Mouse (Mus musculus) stomach, embryonic 16.5 days (tissue): ENCODE results near the gene Cyb561d2. TPM values are rescaled to one million over a fixed set of nuclear protein-coding genes. Genes with fewer than 3 reads are reported as not detected.

Experiments used
- ATAC-seq: fragments of 200-750 bp; cut with Nextera tagmentation; 2 replicates; pipeline ENCODE4 v1.8.0; 2017; ENCODE audit warnings: moderate number of reproducible peaks, moderate TSS enrichment; ENCODE audit not compliant: insufficient read depth, low FRiP score
- H3K27ac ChIP-seq: fragments of 300-500 bp; sonication (generic); 2 replicates; pipeline ENCODE4 v1.5.1; 2014; ENCODE audit warnings: low read length
- H3K27me3 ChIP-seq: fragments of 300-500 bp; sonication (generic); 2 replicates; pipeline ENCODE4 v1.6.1; 2014; ENCODE audit warnings: low read length, control low read depth, mixed read lengths; ENCODE audit not compliant: control insufficient read depth, insufficient read depth
- H3K36me3 ChIP-seq: fragments of 300-500 bp; sonication (generic); 2 replicates; pipeline ENCODE4 v1.6.1; 2014; ENCODE audit warnings: low read length; ENCODE audit not compliant: control insufficient read depth, insufficient read depth
- H3K4me1 ChIP-seq: fragments of 300-500 bp; sonication (generic); 2 replicates; pipeline ENCODE4 v1.6.1; 2014; ENCODE audit warnings: low read length, control low read depth, mixed read lengths; ENCODE audit not compliant: control insufficient read depth, insufficient read depth
- H3K4me2 ChIP-seq: fragments of 300-500 bp; sonication (generic); 2 replicates; pipeline ENCODE4 v1.6.1; 2014; ENCODE audit warnings: low read depth, low read length, mixed read lengths
- H3K4me3 ChIP-seq: fragments of 300-500 bp; sonication (generic); replicated peaks from 2 replicates; pipeline ENCODE4 v1.5.1; 2014; ENCODE audit warnings: mild to moderate bottlenecking, low read length
- H3K9ac ChIP-seq: fragments of 300-500 bp; sonication (generic); 2 replicates; pipeline ENCODE4 v1.6.1; 2014; ENCODE audit warnings: low read length
- H3K9me3 ChIP-seq: fragments of 300-500 bp; sonication (generic); replicated peaks from 2 replicates; pipeline ENCODE4 v1.6.1; 2016; ENCODE audit warnings: low read length, control low read depth; ENCODE audit not compliant: control insufficient read depth
- WGBS: fragments of 180-500 bp; shearing (Covaris S2); extraction: QIAGEN DNeasy Blood & Tissue Kit; methylation state at CpG from one replicate; pipeline ENCODE4 v1.1.7; 2014; 5-methylcytosine and 5-hydroxymethylcytosine counted together
- polyA plus RNA-seq: library from polyadenylated mRNA; unstranded; fragments of >200 nt; fragmentation: Nextera tagmentation; extraction: Ambion mirVana; gene quantifications from 2 replicates; pipeline ENCODE4 v1.2.1, GENCODE M21; 2015

The Cyb561d2 gene
- polyA plus RNA-seq, 1 experiment from 2014 or later, result 27.4 TPM

DNA sequence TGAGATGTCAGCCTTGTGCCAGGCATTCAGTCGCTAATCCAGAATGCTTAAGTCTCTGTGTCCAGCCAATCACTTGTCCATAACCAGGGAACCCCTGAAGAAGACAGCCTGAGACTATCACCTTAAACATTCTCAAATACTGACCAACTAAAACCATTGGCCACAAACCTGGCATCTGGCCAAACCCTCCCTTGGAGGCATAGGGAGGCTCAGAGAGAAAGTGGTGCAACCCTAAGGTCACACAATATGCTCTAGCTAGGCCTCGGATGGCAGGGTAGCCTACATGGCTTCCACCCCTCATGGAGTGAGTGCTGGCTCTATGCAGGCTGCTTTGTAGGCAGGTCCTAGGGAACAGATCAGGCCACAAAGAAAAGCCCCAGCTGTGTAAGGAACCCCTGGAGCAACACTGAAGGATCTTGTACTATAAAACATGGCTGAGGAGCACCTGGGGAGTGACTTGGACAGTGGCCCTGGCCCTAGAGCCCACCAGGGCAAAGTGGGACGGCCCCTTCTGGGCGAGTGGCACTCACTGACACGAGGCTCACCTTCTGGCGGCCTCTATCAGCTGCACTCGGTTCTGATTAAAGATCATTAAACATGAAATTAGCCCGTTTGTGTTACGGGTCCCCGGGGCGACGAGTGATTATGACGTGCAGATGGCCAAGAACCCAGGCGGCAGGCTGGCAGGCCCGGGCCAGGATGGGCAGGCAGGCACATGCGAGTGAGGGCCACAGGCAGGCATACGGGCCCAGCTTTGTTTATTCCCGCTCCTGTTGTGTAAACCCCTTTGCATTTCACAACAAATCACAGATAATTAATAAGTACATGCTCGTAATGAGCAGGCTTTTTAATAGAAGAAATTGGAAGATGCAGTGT, 37.1 kb downstream of the Cyb561d2 start:
- Histone ChIP-seq H3K9ac (no peak overlapping the region), H3K4me3 (no peak overlapping the region), H3K9me3 (no peaks in the 10 kb centered on the region), H3K36me3 (no peaks in the 10 kb centered on the region), H3K4me1 (no peaks in the 10 kb centered on the region), H3K27me3 (no peaks in the 10 kb centered on the region), H3K27ac (no peak overlapping the region), H3K4me2 (no peak overlapping the region)
- no peak for ATAC-seq
- 76% methylated on average over 19 of the region's 19 CpGs for WGBS

DNA sequence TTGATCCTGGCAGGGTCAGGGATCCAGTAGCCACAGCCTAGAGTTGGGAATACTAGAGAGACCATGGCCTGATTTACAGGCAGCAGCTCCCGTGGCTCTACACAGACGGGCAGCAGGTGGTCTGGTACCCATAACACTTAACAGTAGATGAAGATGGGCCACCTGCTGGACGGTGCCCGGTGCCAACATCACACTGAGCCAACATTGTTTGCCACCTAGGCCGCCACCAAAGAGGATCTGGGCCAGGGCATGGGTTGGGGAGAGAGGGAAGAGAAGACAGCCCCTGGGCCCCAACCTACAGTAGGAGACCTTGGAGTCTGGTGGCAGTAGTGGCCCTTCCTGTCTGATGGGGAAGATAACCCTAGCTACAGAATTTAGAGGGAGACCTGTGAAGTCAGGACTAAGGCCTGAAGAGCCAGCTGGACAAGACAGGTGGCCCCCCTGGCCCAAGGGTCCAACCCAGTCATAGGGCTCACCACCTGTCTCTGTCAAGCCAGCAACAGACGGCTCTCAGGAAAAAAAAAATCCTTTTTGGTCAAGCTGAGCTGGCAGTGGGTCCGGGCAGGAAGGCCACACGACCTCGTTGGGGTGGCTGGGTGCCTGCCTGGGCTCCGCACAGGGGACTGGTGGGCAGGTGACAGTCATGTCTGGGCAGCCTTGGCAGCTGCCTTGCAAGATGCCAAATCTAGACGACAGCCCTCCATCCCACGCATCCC, 39.7 kb downstream of the Cyb561d2 start:
- no peak overlapping the region for H3K9ac ChIP-seq
- H3K4me3 ChIP-seq, result no peak overlapping the region
- ATAC-seq, result no peak
- H3K27me3 ChIP-seq, result no peaks in the 10 kb centered on the region
- 84% methylated on average over 12 of the region's 12 CpGs for WGBS
- no peak overlapping the region for H3K27ac ChIP-seq
- no peak overlapping the region for H3K4me2 ChIP-seq
- no peaks in the 10 kb centered on the region for H3K4me1 ChIP-seq
- no peaks in the 10 kb centered on the region for H3K9me3 ChIP-seq
- no peaks in the 10 kb centered on the region for H3K36me3 ChIP-seq

DNA sequence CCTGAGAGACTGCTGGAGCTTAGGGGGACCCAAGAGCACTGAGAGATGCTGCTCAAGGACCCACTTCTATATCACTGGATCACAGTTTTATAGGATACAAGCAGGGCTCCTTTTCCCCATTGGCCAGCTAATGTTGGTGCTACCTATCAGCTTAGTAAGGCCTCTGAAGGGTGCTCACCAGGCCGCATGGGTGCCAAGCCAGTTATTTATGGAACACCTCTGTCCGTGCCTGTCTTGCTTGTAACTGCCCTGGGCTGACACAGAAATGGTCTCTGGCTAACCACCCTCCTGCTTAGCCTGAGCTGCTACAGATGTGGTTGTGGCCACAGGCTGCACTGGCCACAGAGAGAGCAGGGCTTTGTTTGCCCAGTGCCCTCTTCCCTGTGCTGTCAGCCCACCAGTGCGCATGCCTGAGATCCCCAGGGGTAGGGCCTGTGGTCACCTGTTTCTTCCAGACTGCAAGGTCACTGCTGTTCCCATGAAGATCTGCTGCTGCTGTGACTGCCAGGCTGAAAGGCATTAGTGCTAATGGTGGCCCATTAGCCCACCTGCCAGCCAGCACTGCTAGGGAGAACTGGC, 41.2 kb downstream of the Cyb561d2 start:
- ATAC-seq, result no peak; the same call in 1 of the 2 replicates
- Histone ChIP-seq H3K4me1 (no peaks in the 10 kb centered on the region), H3K4me3 (no peak overlapping the region), H3K27me3 (no peaks in the 10 kb centered on the region), H3K36me3 (no peaks in the 10 kb centered on the region), H3K9me3 (no peaks in the 10 kb centered on the region), H3K27ac (no peak overlapping the region), H3K4me2 (no peak overlapping the region), H3K9ac (no peak overlapping the region)
- 83% methylated on average over 3 of the region's 3 CpGs for WGBS

DNA sequence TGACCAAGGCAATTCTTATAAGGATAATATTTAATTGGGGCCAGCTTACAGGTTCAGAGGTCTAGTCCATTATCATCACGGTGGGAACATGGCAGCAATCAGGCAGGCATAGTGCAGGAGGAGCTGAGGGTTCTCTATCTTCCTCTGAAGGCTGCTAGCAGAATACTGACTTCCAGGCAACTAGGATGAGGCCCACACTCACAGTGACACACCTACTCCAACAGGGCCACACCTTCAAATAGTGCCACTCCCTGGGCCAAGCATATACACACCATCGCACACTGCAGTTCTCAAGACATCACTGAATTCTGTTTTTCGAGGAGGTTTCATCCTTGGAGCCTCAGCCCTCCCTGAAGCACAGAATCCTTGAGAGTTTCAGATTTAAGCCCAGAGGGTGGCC, 45.6 kb downstream of the Cyb561d2 start:
- H3K4me2 ChIP-seq, result no peak overlapping the region
- no peaks in the 10 kb centered on the region for H3K4me1 ChIP-seq
- no peak overlapping the region for H3K27ac ChIP-seq
- no peak overlapping the region for H3K9ac ChIP-seq
- no peak overlapping the region for H3K4me3 ChIP-seq
- H3K9me3 ChIP-seq, result no peaks in the 10 kb centered on the region
- 67% methylated on average over 3 of the region's 3 CpGs for WGBS
- no peak for ATAC-seq
- no peaks in the 10 kb centered on the region for H3K27me3 ChIP-seq
- no peaks in the 10 kb centered on the region for H3K36me3 ChIP-seq

DNA sequence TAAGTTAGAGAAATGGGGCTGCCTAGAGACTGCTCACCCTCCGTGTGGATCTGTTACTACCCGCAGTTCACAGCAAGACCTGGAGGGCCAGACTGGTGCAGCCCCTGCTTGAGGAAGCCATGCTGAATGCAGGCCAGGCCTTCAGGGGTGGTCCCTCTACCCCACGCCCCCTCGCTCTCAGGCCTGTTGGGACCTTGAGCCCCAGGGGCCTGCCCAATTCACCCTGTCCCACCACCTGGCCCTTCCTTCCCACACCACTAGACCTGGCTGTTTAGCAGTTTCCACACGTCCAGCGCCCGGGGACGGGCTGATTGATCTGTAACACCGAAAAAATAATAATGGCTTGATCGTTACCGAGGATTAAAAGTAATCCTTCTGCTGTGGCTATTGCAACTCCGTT, 47.8 kb downstream of the Cyb561d2 start:
- Histone ChIP-seq H3K9me3 (no peaks in the 10 kb centered on the region), H3K27ac (no peak overlapping the region), H3K4me1 (no peaks in the 10 kb centered on the region), H3K4me3 (no peak overlapping the region), H3K27me3 (no peaks in the 10 kb centered on the region), H3K36me3 (no peaks in the 10 kb centered on the region), H3K4me2 (no peak overlapping the region), H3K9ac (no peak overlapping the region)
- WGBS, result 77% methylated on average over 12 of the region's 12 CpGs
- no peak for ATAC-seq

DNA sequence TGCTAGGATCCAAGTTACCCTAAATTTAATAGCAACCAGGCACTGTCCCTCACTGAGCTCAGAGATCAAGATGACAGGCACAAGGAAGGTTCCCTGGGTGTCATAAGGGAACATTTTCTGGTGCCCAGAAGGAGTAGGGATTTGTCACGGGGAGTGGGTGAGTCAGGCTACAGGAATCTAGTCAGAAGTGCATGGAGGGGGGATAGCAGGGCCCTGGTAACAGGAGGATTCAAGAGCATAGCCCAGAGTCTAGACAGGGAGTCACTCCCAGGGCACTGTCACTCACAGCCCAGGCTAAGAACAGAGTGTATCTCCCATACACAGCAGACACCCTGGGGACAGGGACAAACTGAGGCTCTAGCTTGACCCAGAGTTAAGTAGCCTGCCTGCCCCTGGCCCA, 48.5 kb downstream of the Cyb561d2 start:
- no peak overlapping the region for H3K4me2 ChIP-seq
- no peaks in the 10 kb centered on the region for H3K27me3 ChIP-seq
- no peak overlapping the region for H3K4me3 ChIP-seq
- H3K36me3 ChIP-seq, result no peaks in the 10 kb centered on the region
- no peak overlapping the region for H3K9ac ChIP-seq
- no peak for ATAC-seq
- no peak overlapping the region for H3K27ac ChIP-seq
- no peaks in the 10 kb centered on the region for H3K9me3 ChIP-seq
- WGBS, result 53% methylated on average over 1 of the region's 1 CpGs
- no peaks in the 10 kb centered on the region for H3K4me1 ChIP-seq

DNA sequence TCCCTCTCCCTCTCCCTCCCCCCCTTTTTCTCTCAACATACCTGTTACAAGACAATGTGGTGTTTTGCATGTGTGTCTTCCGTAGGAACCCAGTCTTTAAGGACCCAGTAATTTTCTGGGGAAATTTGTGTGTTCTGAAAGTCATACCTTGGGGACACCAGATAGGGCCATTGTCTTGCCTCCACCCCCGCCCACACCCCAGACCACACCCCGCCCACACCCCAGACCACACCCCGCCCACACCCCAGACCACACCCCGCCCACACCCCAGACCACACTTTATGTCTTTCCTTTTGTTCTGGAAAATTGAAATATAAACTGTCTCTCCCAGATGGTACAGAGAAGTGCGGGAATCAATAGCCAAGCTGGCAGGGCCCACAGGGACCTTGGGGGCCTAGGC, 51.4 kb downstream of the Cyb561d2 start:
- Histone ChIP-seq H3K4me2 (no peak overlapping the region), H3K9ac (no peak overlapping the region), H3K27me3 (no peaks in the 10 kb centered on the region), H3K4me1 (no peaks in the 10 kb centered on the region), H3K36me3 (no peaks in the 10 kb centered on the region), H3K9me3 (no peaks in the 10 kb centered on the region), H3K27ac (no peak overlapping the region), H3K4me3 (no peak overlapping the region)
- 51% methylated on average over 6 of the region's 6 CpGs for WGBS
- no peak for ATAC-seq

DNA sequence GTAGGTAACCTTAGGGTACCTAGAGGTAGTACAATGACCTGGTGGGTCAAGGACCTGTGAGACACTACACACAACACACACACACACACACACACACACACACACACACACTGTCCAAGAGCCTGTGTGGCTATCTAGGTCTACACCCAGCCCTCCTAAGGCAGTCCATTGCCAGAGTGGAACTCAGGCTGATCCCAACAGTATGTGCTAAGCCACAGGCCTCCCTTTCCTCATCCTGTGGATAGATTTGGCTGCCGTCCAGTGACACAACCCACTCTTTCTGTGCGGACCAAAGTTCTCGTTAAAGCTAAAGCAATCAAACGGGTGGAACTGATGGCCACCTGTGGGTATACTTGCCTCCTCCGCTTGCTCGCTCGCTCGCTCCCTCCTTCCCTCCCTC, 51.8 kb downstream of the Cyb561d2 start:
- H3K9ac ChIP-seq, result no peak overlapping the region
- 55% methylated on average over 8 of the region's 8 CpGs for WGBS
- no peaks in the 10 kb centered on the region for H3K27me3 ChIP-seq
- no peak overlapping the region for H3K4me2 ChIP-seq
- no peaks in the 10 kb centered on the region for H3K4me1 ChIP-seq
- no peaks in the 10 kb centered on the region for H3K9me3 ChIP-seq
- H3K27ac ChIP-seq, result no peak overlapping the region
- H3K36me3 ChIP-seq, result no peaks in the 10 kb centered on the region
- H3K4me3 ChIP-seq, result no peak overlapping the region
- no peak for ATAC-seq
